Mouse (Mus musculus): ENCODE measurements at regions not wholly inside any gene's neighbourhood (a gene's known extent, or its start where the extent isn't known, plus 50 kb on each side); places are given as distances from the start of the nearest gene placed in this dataset.

GRCm38 (mm10) chr17:49215281-49215680 is 212.9 kb upstream of the Mocs1 start:
- DNase-seq (ENCODE audit: low read depth, low spot score) = no peak

- no peak for DNase-seq (ENCODE audit: low read depth, low spot score)
These were observed 208.5 kb upstream of the Mocs1 start for GRCm38 (mm10) chr17:49219512-49220197.

GRCm38 (mm10) chr17:49223212-49223611 is 204.9 kb upstream of the Mocs1 start:
- no peak for DNase-seq (ENCODE audit: low read depth, low spot score)

- no peak for DNase-seq (ENCODE audit: low read depth, low spot score)
These were observed 204.5 kb upstream of the Mocs1 start for GRCm38 (mm10) chr17:49223651-49224050.

- DNase-seq (ENCODE audit: low read depth, low spot score) = no peak
These were observed 202.7 kb upstream of the Mocs1 start for GRCm38 (mm10) chr17:49225255-49226015.

- DNase-seq (ENCODE audit: low read depth, low spot score) = no peak
These were observed 202.2 kb upstream of the Mocs1 start for GRCm38 (mm10) chr17:49226016-49226400.

- no peak for DNase-seq (ENCODE audit: low read depth, low spot score)
These were observed 196.9 kb upstream of the Mocs1 start for GRCm38 (mm10) chr17:49231287-49231686.

- no peak for DNase-seq (ENCODE audit: low read depth, low spot score)
These were observed 188.1 kb upstream of the Mocs1 start for GRCm38 (mm10) chr17:49240097-49240496.

- no peak for DNase-seq (ENCODE audit: low read depth, low spot score)
These were observed 184.7 kb upstream of the Mocs1 start for GRCm38 (mm10) chr17:49243419-49243818.

GRCm38 (mm10) chr17:49245013-49245412 is 183.1 kb upstream of the Mocs1 start:
- peak; percentile 5 for DNase-seq (ENCODE audit: low read depth, low spot score)

- no peak for DNase-seq (ENCODE audit: low read depth, low spot score)
These were observed 180.9 kb upstream of the Mocs1 start for GRCm38 (mm10) chr17:49247215-49247614.

- DNase-seq (ENCODE audit: low read depth, low spot score) = no peak
These were observed 177.2 kb upstream of the Mocs1 start for GRCm38 (mm10) chr17:49250726-49251537.

GRCm38 (mm10) chr17:49252271-49252670 is 175.9 kb upstream of the Mocs1 start:
- no peak for DNase-seq (ENCODE audit: low read depth, low spot score)

- peak; percentile 52 for DNase-seq (ENCODE audit: low read depth, low spot score)
These were observed 169.7 kb upstream of the Mocs1 start for GRCm38 (mm10) chr17:49258496-49258895.

GRCm38 (mm10) chr17:49262394-49262793 is 165.8 kb upstream of the Mocs1 start:
- no peak for DNase-seq (ENCODE audit: low read depth, low spot score)

GRCm38 (mm10) chr17:49266343-49266742 is 161.8 kb upstream of the Mocs1 start:
- DNase-seq (ENCODE audit: low read depth, low spot score) = peak; percentile 62

- DNase-seq (ENCODE audit: low read depth, low spot score) = no peak
These were observed 158.2 kb upstream of the Mocs1 start for GRCm38 (mm10) chr17:49269943-49270342.

GRCm38 (mm10) chr17:49272661-49273448 is 155.3 kb upstream of the Mocs1 start:
- no peak for DNase-seq (ENCODE audit: low read depth, low spot score)

- DNase-seq (ENCODE audit: low read depth, low spot score) = no peak
These were observed 153.2 kb upstream of the Mocs1 start for GRCm38 (mm10) chr17:49274936-49275335.

- no peak for DNase-seq (ENCODE audit: low read depth, low spot score)
These were observed 152.7 kb upstream of the Mocs1 start for GRCm38 (mm10) chr17:49275421-49275820.

GRCm38 (mm10) chr17:49275916-49276315 is 152.2 kb upstream of the Mocs1 start:
- no peak for DNase-seq (ENCODE audit: low read depth, low spot score)
